Mouse (Mus musculus): ENCODE measurements around the gene Ghdc. TPM values are rescaled to one million over a fixed set of nuclear protein-coding genes. Genes with fewer than 3 reads are reported as not detected.

Ghdc gene
- total and polyA plus RNA-seq, 2 experiments = 7.1 to 17.0 TPM

- Histone ChIP-seq H3K27me3 (ENCODE audit: control insufficient read depth, insufficient read depth, low read length) (no peaks in the 10 kb centered on the region), H3K4me1 (ENCODE audit: control insufficient read depth, insufficient read depth, low read length) (0 out of 2 replicates have a peak, but pooled peaks cover 3% of the 10 kb centered on the region), H3K4me3 (ENCODE audit: insufficient read depth, low read depth, low read length) (no peak overlapping the region), H3K9ac (ENCODE audit: low read depth, low read length) (no peak overlapping the region), H3K27ac (replicated peaks; ENCODE audit: insufficient read depth, low read depth, low read length) (no peak overlapping the region), H3K36me3 (ENCODE audit: control insufficient read depth, insufficient read depth, low read length) (no peaks in the 10 kb centered on the region), H3K79me2 (ENCODE audit: control insufficient read depth, insufficient read depth, low read length) (no peaks in the 10 kb centered on the region)
- DNase-seq (ENCODE audit: extremely low read depth, low read depth, low spot score) = no peak
- TF ChIP-seq CTCF (IDR thresholded peaks at IDR 0.05; ENCODE audit: low read depth, low read length) = no peak
- TF ChIP-seq POLR2A (IDR thresholded peaks at IDR 0.05; ENCODE audit: extremely low read depth, insufficient read depth, low read length) = no peak
- 69% methylated on average over 10 of the region's 10 CpGs for WGBS
Measured at GRCm38 (mm10) chr11:100752294-100752693, 18.5 kb downstream of the Ghdc start.

GRCm38 (mm10) chr11:100750127-100750526, 20.6 kb downstream of the Ghdc start:
- 0 out of 2 replicates have a peak, but pooled peaks cover 3% of the 10 kb centered on the region for H3K4me1 ChIP-seq (ENCODE audit: control insufficient read depth, insufficient read depth, low read length)
- no peak for DNase-seq (ENCODE audit: extremely low read depth, low read depth, low spot score)
- WGBS = 90% methylated on average over 16 of the region's 16 CpGs
- no peaks in the 10 kb centered on the region for H3K27me3 ChIP-seq (ENCODE audit: control insufficient read depth, insufficient read depth, low read length)
- H3K9ac ChIP-seq (ENCODE audit: low read depth, low read length) = no peak overlapping the region
- no peaks in the 10 kb centered on the region for H3K79me2 ChIP-seq (ENCODE audit: control insufficient read depth, insufficient read depth, low read length)
- H3K36me3 ChIP-seq (ENCODE audit: control insufficient read depth, insufficient read depth, low read length) = no peaks in the 10 kb centered on the region
- TF ChIP-seq POLR2A (IDR thresholded peaks at IDR 0.05; ENCODE audit: extremely low read depth, insufficient read depth, low read length) (no peak), CTCF (IDR thresholded peaks at IDR 0.05; ENCODE audit: low read depth, low read length) (no peak)
- no peak overlapping the region for H3K27ac ChIP-seq (replicated peaks; ENCODE audit: insufficient read depth, low read depth, low read length)
- H3K4me3 ChIP-seq (ENCODE audit: insufficient read depth, low read depth, low read length) = no peak overlapping the region

GRCm38 (mm10) chr11:100749469-100749868, 21.3 kb downstream of the Ghdc start:
- Histone ChIP-seq H3K36me3 (ENCODE audit: control insufficient read depth, insufficient read depth, low read length) (no peaks in the 10 kb centered on the region), H3K79me2 (ENCODE audit: control insufficient read depth, insufficient read depth, low read length) (no peaks in the 10 kb centered on the region), H3K9ac (ENCODE audit: low read depth, low read length) (no peak overlapping the region), H3K4me3 (ENCODE audit: insufficient read depth, low read depth, low read length) (no peak overlapping the region), H3K4me1 (ENCODE audit: control insufficient read depth, insufficient read depth, low read length) (0 out of 2 replicates have a peak, but pooled peaks cover 3% of the 10 kb centered on the region), H3K27me3 (ENCODE audit: control insufficient read depth, insufficient read depth, low read length) (no peaks in the 10 kb centered on the region), H3K27ac (replicated peaks; ENCODE audit: insufficient read depth, low read depth, low read length) (no peak overlapping the region)
- DNase-seq (ENCODE audit: extremely low read depth, low read depth, low spot score) = no peak
- WGBS = 45% methylated on average over 25 of the region's 25 CpGs
- TF ChIP-seq CTCF (IDR thresholded peaks at IDR 0.05; ENCODE audit: low read depth, low read length) = no peak
- TF ChIP-seq POLR2A (IDR thresholded peaks at IDR 0.05; ENCODE audit: extremely low read depth, insufficient read depth, low read length) = no peak

- H3K27ac ChIP-seq (replicated peaks; ENCODE audit: insufficient read depth, low read depth, low read length) = no peak overlapping the region
- TF ChIP-seq CTCF (IDR thresholded peaks at IDR 0.05; ENCODE audit: low read depth, low read length) (no peak), POLR2A (IDR thresholded peaks at IDR 0.05; ENCODE audit: extremely low read depth, insufficient read depth, low read length) (no peak)
Measured at GRCm38 (mm10) chr11:100748620-100749019, 22.1 kb downstream of the Ghdc start.

GRCm38 (mm10) chr11:100747114-100747513, 23.6 kb downstream of the Ghdc start:
- Histone ChIP-seq H3K4me3 (ENCODE audit: insufficient read depth, low read depth, low read length) (no peak overlapping the region), H3K27ac (replicated peaks; ENCODE audit: insufficient read depth, low read depth, low read length) (no peak overlapping the region), H3K36me3 (ENCODE audit: control insufficient read depth, insufficient read depth, low read length) (no peaks in the 10 kb centered on the region), H3K79me2 (ENCODE audit: control insufficient read depth, insufficient read depth, low read length) (no peaks in the 10 kb centered on the region), H3K9ac (ENCODE audit: low read depth, low read length) (no peak overlapping the region), H3K27me3 (ENCODE audit: control insufficient read depth, insufficient read depth, low read length) (no peaks in the 10 kb centered on the region), H3K4me1 (ENCODE audit: control insufficient read depth, insufficient read depth, low read length) (0 out of 2 replicates have a peak, but pooled peaks cover 3% of the 10 kb centered on the region)
- peak; percentile 79 for DNase-seq (ENCODE audit: extremely low read depth, low read depth, low spot score)
- 17% methylated on average over 5 of the region's 5 CpGs for WGBS
- TF ChIP-seq POLR2A (IDR thresholded peaks at IDR 0.05; ENCODE audit: extremely low read depth, insufficient read depth, low read length) = no peak
- no peak for TF ChIP-seq CTCF (IDR thresholded peaks at IDR 0.05; ENCODE audit: low read depth, low read length)

More at GRCm38 (mm10) chr11:100748620-100749019, 22.1 kb downstream of the Ghdc start:
- no peak for DNase-seq (ENCODE audit: extremely low read depth, low read depth, low spot score)
- H3K9ac ChIP-seq (ENCODE audit: low read depth, low read length) = no peak overlapping the region
- H3K27me3 ChIP-seq (ENCODE audit: control insufficient read depth, insufficient read depth, low read length) = no peaks in the 10 kb centered on the region
- no peak overlapping the region for H3K4me3 ChIP-seq (ENCODE audit: insufficient read depth, low read depth, low read length)
- H3K4me1 ChIP-seq (ENCODE audit: control insufficient read depth, insufficient read depth, low read length) = 0 out of 2 replicates have a peak, but pooled peaks cover 3% of the 10 kb centered on the region
- no peaks in the 10 kb centered on the region for H3K36me3 ChIP-seq (ENCODE audit: control insufficient read depth, insufficient read depth, low read length)
- H3K79me2 ChIP-seq (ENCODE audit: control insufficient read depth, insufficient read depth, low read length) = no peaks in the 10 kb centered on the region
- WGBS = 81% methylated on average over 4 of the region's 4 CpGs

- 81% methylated on average over 10 of the region's 10 CpGs for WGBS
- no peaks in the 10 kb centered on the region for H3K79me2 ChIP-seq (ENCODE audit: control insufficient read depth, insufficient read depth, low read length)
- H3K9ac ChIP-seq (ENCODE audit: low read depth, low read length) = no peak overlapping the region
- DNase-seq (ENCODE audit: extremely low read depth, low read depth, low spot score) = no peak
- H3K4me1 ChIP-seq (ENCODE audit: control insufficient read depth, insufficient read depth, low read length) = 0 out of 2 replicates have a peak, but pooled peaks cover 3% of the 10 kb centered on the region
- no peak for TF ChIP-seq CTCF (IDR thresholded peaks at IDR 0.05; ENCODE audit: low read depth, low read length)
- no peak for TF ChIP-seq POLR2A (IDR thresholded peaks at IDR 0.05; ENCODE audit: extremely low read depth, insufficient read depth, low read length)
- no peak overlapping the region for H3K4me3 ChIP-seq (ENCODE audit: insufficient read depth, low read depth, low read length)
- H3K27me3 ChIP-seq (ENCODE audit: control insufficient read depth, insufficient read depth, low read length) = no peaks in the 10 kb centered on the region
- no peak overlapping the region for H3K27ac ChIP-seq (replicated peaks; ENCODE audit: insufficient read depth, low read depth, low read length)
- H3K36me3 ChIP-seq (ENCODE audit: control insufficient read depth, insufficient read depth, low read length) = no peaks in the 10 kb centered on the region
Measured at GRCm38 (mm10) chr11:100746546-100746945, 24.2 kb downstream of the Ghdc start.

All from liver, adult 2 months (tissue).